Mouse (Mus musculus) G1E (cell line): Measurements from ENCODE around the gene Cd44. TPM values are rescaled to one million over a fixed set of nuclear protein-coding genes. Genes with fewer than 3 reads are reported as not detected.

Source experiments
- ATAC-seq: 2 replicates; pipeline ENCODE4 v1.8.0; 2016; ENCODE audit warnings: mild to moderate bottlenecking; ENCODE audit not compliant: insufficient number of reproducible peaks, poor library complexity, low FRiP score, severe bottlenecking; ENCODE audit errors: extremely low read depth
- DNase-seq: peaks from one replicate; pipeline ENCODE4 v3.0.0; 2012; ENCODE audit warnings: low spot score
- H3K27me3 ChIP-seq: 2 replicates; pipeline ENCODE4 v1.6.1; 2012; ENCODE audit warnings: mild to moderate bottlenecking, low read length, inconsistent platforms; ENCODE audit not compliant: insufficient read depth
- H3K36me3 ChIP-seq: replicated peaks from 2 replicates; pipeline ENCODE3; 2012; ENCODE audit warnings: mild to moderate bottlenecking, inconsistent platforms
- H3K4me1 ChIP-seq: 2 replicates; pipeline ENCODE4 v1.6.1; 2012; ENCODE audit warnings: low read depth, low read length, inconsistent platforms, mixed read lengths; ENCODE audit not compliant: insufficient read depth
- H3K4me3 ChIP-seq: 2 replicates; pipeline ENCODE4 v1.5.1; 2012; ENCODE audit warnings: low read depth, mild to moderate bottlenecking, inconsistent platforms, low read length, moderate library complexity, mixed read lengths
- H3K9me3 ChIP-seq: replicated peaks from 2 replicates; pipeline ENCODE4 v1.6.1; 2012; ENCODE audit warnings: inconsistent platforms
- CTCF ChIP-seq: IDR thresholded peaks from 2 replicates; pipeline ENCODE4 v1.5.1; 2012; ENCODE audit warnings: low read depth, low read length, inconsistent platforms, mixed read lengths
- GATA1 ChIP-seq: IDR thresholded peaks from 2 replicates; pipeline ENCODE4 v1.6.1; 2012; ENCODE audit warnings: borderline replicate concordance, low read length, inconsistent platforms, mixed read lengths
- GATA2 ChIP-seq: IDR thresholded peaks from 2 replicates; pipeline ENCODE4 v1.6.1; 2012; ENCODE audit warnings: low read depth, low read length, inconsistent platforms, borderline replicate concordance
- POLR2AphosphoS5 ChIP-seq: IDR thresholded peaks from 2 replicates; pipeline ENCODE4 v1.6.1; 2012; ENCODE audit warnings: low read depth, low read length, inconsistent platforms; ENCODE audit not compliant: insufficient replicate concordance
- TAL1 ChIP-seq: conservative IDR thresholded peaks from 2 replicates; pipeline ENCODE4 v1.6.1; 2012; ENCODE audit warnings: low read depth, low read length, inconsistent platforms, mixed read lengths
- polyA plus RNA-seq: library from polyadenylated mRNA; stranded (reverse); fragments of >175 nt; gene quantifications from 2 replicates; pipeline ENCODE4 v1.2.3, GENCODE M21; 2012
- total RNA-seq, 2 experiments: library from RNA; stranded (forward) in 1 of 2; stranded (reverse) in 1 of 2; fragments of 200-1000 nt in 1 of 2; fragments of >200 nt in 1 of 2; fragmentation: Nextera tagmentation in 1 of 2; gene quantifications; 2 replicates each; pipeline ENCODE4 v1.2.3; 2014 to 2017

Cd44 gene
- total and polyA plus RNA-seq, 3 experiments, result 5.5 to 79.2 (median 39.8) TPM

DNA sequence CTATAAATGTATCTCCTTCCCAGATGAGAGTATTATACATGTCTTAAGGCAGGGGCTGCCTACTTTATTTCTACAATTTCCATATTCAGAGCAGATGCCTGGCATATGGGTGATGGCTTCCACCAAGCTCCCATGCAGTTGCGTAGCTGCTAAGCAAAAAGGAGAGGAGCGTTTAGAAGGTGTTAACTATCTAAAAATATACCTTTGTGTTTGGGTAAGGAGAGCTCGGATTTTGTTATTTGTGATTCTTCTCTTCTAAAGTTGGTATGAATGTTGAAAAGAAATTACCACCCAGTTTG is 41.3 kb upstream of the Cd44 start:
- H3K4me1 ChIP-seq, result peaks cover 7% of the 10 kb centered on the region; the same call in 1 of the 2 replicates
- TF ChIP-seq GATA2 (no peak), CTCF (no peak), TAL1 (no peak), GATA1 (no peak), POLR2AphosphoS5 (no peak)
- no peak overlapping the region for H3K4me3 ChIP-seq
- no peaks in the 10 kb centered on the region for H3K36me3 ChIP-seq
- H3K9me3 ChIP-seq, result no peaks in the 10 kb centered on the region
- no peak for DNase-seq
- H3K27me3 ChIP-seq, result peaks cover 68% of the 10 kb centered on the region
- ATAC-seq, result no peak

DNA sequence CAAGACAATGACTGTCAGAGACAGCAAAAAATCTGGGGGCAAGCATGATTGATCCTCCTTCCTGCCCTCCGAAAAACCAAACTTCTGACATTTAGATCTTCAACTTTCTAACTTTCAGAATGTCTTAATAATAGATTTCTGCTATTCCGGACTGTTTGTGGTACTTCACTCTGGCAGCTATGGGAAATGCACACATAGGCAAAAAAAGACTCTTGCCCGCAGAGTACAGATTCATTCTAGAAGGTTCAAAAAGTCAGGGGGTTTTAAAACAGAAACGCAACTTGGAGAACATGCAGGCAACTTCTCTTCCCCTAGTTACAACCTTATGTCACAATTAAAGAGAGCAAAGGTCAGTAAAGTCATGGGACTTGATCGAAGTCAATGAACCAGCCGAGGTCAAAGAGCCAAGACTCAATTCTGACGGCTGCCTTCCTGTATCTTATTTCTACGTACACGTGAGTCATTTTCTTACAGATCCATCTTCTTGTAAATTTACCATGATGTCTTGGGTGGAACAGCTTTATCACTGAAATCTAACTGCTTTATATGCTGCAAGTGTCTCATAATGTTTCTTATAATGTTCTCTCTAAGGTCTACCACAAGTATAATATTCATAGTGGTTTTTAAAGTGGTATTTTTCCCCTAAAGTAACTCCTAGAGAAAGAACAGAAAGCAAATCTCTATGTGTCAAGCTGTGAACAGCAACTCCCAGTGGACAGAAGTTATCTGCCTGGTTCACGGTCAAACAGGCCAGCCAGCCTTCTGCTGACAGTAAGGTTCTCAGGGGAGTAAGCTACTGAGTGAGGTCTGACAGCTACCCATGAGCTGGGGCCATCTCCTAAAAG is 40.7 kb upstream of the Cd44 start:
- TF ChIP-seq TAL1 (no peak), GATA1 (no peak), POLR2AphosphoS5 (no peak), CTCF (no peak), GATA2 (no peak)
- H3K4me3 ChIP-seq, result no peak overlapping the region
- H3K36me3 ChIP-seq, result no peaks in the 10 kb centered on the region
- DNase-seq, result no peak
- H3K27me3 ChIP-seq, result peaks cover 63% of the 10 kb centered on the region
- peaks cover 7% of the 10 kb centered on the region; the same call in 1 of the 2 replicates for H3K4me1 ChIP-seq
- no peak for ATAC-seq
- H3K9me3 ChIP-seq, result no peaks in the 10 kb centered on the region

DNA sequence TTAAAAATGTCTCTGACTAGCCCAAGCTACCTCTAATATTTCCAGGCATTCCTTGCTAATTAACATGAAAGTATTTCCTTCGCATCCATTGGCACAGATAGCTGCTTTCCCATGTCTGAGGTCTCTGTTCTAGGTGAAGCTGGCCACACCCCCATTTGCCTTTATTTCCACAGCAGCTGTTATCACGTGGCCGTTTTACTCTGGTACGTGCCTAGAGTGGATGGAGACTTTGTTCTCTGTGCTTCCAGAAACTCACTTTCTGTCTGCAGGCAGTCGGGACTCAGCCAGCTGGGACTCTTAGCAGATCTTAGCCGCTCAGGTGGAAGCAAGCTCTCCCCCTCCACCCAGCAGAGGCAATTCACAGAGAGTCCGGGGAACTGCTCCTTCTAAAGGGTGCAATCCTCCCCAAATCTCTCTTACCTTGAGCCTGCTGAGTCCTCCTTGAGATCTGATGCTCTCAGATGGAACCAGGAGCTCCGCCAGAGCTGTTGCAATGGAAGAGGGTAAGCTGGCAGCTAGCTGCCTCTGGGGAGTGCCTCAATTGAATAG is 39.4 kb upstream of the Cd44 start:
- H3K9me3 ChIP-seq, result no peaks in the 10 kb centered on the region
- no peak for TF ChIP-seq CTCF
- no peak for TF ChIP-seq GATA2
- no peak for TF ChIP-seq TAL1
- no peak for TF ChIP-seq POLR2AphosphoS5
- no peak for TF ChIP-seq GATA1
- peaks cover 7% of the 10 kb centered on the region; the same call in 1 of the 2 replicates for H3K4me1 ChIP-seq
- DNase-seq, result no peak
- H3K4me3 ChIP-seq, result no peak overlapping the region
- no peak for ATAC-seq
- peaks cover 63% of the 10 kb centered on the region for H3K27me3 ChIP-seq
- no peaks in the 10 kb centered on the region for H3K36me3 ChIP-seq

DNA sequence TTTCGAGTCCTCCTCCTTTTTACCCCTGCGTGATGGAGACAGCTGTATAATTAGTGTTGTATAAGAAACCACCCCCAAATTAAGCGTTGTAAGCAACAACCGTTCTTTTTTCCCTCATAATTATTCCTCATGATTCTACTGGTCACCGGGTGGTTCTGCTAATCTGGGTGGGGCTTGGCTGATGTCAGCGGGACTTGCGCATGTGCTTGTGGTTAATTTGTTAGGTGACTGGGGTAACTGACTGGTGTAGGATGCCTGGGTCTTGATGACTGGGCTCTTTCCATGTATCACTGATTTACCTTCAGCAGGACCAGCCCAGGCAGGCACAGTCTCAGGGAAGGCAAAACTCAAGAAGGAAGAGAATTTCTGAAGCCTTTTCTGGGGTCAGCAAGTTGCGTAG is 38.7 kb upstream of the Cd44 start:
- Histone ChIP-seq H3K4me3 (no peak overlapping the region), H3K4me1 (peaks cover 7% of the 10 kb centered on the region; the same call in 1 of the 2 replicates), H3K36me3 (no peaks in the 10 kb centered on the region), H3K27me3 (peaks cover 64% of the 10 kb centered on the region), H3K9me3 (no peaks in the 10 kb centered on the region)
- no peak for ATAC-seq
- TF ChIP-seq CTCF (no peak), GATA1 (no peak), TAL1 (no peak), GATA2 (no peak), POLR2AphosphoS5 (no peak)
- no peak for DNase-seq

DNA sequence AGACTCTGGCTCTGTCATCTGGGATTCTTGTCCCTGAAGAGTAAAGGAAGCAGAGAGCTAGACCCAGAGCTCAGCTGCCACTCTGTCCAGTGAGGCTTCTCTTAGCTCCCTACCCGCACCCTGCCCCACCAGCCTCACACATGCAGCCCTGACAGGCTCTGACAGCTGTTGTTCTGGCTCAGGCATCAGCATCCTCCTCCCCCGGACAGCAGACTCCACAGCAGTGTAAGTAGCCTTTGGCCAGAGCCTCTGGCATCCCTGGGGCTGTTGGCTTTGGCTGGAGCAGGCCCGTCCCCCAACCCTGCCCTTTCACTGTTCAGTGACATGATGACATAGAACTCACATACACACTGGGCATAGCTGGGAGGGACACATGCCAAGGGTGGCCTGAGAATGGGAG is 35.4 kb upstream of the Cd44 start:
- H3K27me3 ChIP-seq, result peaks cover 48% of the 10 kb centered on the region
- peaks cover 7% of the 10 kb centered on the region; the same call in 1 of the 2 replicates for H3K4me1 ChIP-seq
- H3K9me3 ChIP-seq, result no peaks in the 10 kb centered on the region
- ATAC-seq (no peak), DNase-seq (no peak)
- H3K4me3 ChIP-seq, result no peak overlapping the region
- TF ChIP-seq POLR2AphosphoS5 (no peak), GATA2 (no peak), CTCF (no peak), TAL1 (no peak), GATA1 (no peak)
- H3K36me3 ChIP-seq, result no peaks in the 10 kb centered on the region

DNA sequence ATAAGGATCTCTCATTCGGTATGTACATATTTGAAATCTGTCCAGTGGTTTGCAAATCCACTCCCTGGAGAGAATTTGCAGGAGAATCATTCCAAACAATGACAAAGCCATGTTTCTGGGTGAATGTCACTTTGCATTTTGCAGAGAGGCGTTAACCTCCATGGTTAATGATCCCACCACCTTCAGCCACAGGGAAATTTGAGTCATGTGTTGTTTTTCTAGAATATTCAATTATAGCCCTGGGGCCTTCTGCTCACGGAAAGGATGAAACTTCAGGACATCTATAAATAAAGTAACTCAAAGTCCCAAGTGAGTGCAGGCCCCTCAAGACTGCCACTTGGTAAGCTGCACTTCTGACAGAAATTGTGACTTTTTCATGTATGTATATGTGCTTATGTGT is 33.4 kb upstream of the Cd44 start:
- no peaks in the 10 kb centered on the region for H3K9me3 ChIP-seq
- no peak overlapping the region for H3K4me3 ChIP-seq
- ATAC-seq (no peak), DNase-seq (no peak)
- no peaks in the 10 kb centered on the region for H3K36me3 ChIP-seq
- no peak for TF ChIP-seq GATA1
- TF ChIP-seq TAL1, result no peak
- no peak for TF ChIP-seq GATA2
- TF ChIP-seq POLR2AphosphoS5, result no peak
- no peak for TF ChIP-seq CTCF
- H3K4me1 ChIP-seq, result 0 out of 2 replicates have a peak, but pooled peaks cover 4% of the 10 kb centered on the region
- peaks cover 35% of the 10 kb centered on the region for H3K27me3 ChIP-seq
